Mouse (Mus musculus): ENCODE results near the gene Ccdc141.

DNA sequence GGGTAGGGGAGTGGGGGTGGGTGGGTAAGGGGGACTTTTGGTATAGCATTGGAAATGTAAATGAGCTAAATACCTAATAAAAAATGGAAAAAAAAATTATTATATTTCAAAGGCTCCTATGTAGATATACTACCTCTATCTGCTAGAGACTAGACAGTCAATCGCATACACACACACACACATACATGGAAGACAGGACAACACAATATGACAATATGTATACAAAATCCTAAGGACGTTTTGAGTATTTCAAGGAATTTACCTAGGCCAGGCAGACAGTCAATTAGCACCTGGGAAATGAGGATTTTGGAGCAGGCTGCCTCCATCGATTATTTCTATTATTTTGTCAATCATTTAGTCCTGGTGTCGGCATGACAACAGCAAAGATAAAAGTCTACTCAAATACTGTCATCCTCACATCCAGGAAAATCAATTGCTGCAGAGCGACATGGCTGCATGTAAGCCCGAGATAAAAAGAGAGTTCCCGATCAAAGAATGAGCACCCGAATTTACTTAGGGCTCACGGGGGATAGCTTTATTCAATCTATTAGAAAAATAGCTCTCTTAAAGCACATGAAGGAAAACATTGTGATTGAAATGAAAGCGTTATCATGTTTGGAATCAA is 208.9 kb downstream of the Ccdc141 start:
- TF ChIP-seq EP300 (IDR thresholded peaks at IDR 0.05; ENCODE audit: low read depth) (no peak), CTCF (IDR thresholded peaks at IDR 0.05; ENCODE audit: low read depth) (no peak)

Measured in liver, postnatal 0 days (tissue).